Mouse (Mus musculus): ENCODE measurements at regions not wholly inside any gene's neighbourhood (a gene's known extent, or its start where the extent isn't known, plus 50 kb on each side); places are given as distances from the start of the nearest gene placed in this dataset.
A peak's percentile ranks its signal among the peaks of the same experiment; 100 is the strongest.
"Not testable (repeated sequence)": the region's sequence is repeated elsewhere in the genome, so short reads cannot be mapped to it uniquely, and the experiment has no call there.

DNA sequence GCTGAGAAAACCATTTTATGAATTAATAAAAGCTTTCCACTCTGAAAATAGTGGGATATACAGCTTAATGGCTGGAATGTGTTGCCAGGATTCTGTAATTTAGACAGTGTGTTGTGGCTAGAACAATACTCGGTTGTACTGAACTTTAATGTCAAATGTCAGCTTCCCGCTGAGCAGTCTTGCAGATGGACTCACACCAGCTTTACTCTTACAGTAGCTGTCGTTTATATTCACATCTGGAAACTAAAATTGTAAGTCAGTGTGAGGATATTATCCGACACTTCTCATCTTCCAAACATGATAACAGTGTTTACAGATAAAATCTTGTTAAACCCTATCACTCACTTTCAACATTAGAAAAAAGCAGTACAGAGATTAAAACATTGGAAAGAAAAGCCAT lies 328.3 kb upstream of the Gje1 start:
- DNase-seq: no peak

DNA sequence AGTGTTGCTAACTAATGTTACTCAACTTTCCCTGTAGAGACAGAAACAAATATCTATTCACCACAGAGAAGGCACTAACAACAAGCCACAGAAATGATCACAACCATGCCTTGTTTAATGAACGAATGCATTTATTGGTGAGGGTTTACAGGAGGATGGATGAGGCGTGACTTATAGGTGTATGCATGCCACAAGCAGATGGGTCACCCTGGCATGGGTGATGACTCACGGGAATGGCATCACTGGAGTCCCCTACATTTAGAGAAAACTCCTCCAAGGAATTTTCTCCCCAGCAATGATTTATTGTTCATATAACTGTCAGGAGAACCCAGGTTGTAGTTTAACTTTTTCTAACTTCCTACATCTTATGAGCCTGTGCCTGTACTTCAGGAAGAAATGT lies 319.6 kb upstream of the Gje1 start:
- DNase-seq: no peak

DNA sequence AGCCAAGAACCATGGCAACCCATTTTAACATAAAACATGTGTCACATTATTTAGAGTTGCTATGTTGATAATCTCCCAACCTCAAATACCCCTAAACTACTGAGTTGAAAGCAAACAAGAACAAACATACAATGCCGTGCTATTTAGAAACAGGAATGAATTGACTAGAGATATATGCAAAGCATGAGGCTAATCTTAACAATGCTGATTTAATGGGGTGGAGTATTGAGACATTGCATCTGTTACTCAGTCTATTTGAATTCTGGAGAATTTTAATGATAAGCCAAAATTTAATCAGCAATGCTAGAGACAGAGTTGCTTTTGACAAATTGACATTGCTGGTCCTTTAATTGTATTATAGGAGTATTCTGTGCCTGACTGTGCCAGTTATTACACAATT lies 313.5 kb upstream of the Gje1 start:
- no peak for DNase-seq

DNA sequence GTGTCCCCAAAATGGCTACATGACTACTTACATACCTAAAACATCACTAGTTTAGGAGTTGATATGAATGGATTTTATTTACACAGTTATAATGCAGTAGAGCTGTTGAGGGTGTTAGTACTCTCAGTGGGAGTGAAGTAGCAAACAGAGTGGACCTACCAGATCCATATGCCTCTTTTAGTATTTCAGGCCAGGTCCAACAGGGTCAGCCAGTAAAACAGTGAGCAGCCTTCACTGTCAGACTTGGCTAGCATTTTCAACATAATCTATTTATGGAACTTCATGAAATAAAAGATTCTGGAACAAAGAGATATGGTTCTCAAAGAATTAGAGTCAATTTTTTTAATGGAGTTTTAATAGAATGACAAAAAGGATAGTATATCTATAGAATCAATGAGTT lies 311.1 kb upstream of the Gje1 start:
- no peak for DNase-seq

DNA sequence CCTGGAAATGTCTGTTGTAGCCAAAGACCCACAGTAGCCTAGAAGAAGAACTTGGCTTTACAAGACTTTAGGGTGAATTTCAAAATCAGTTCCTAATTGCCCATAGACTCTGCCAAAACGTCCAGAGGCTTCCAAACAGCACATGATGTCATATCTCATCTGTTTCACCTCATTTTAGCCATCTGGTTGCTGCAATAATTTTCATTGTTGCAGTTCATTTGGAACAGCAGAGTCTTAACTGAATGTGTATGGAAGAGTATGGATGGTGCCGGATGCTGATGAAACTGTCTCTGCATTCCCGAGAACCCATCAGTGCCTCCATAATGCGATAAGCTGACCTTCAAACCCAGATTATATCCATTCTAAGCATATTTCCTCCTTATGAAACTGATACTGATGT lies 295.9 kb upstream of the Gje1 start:
- no peak for DNase-seq

DNA sequence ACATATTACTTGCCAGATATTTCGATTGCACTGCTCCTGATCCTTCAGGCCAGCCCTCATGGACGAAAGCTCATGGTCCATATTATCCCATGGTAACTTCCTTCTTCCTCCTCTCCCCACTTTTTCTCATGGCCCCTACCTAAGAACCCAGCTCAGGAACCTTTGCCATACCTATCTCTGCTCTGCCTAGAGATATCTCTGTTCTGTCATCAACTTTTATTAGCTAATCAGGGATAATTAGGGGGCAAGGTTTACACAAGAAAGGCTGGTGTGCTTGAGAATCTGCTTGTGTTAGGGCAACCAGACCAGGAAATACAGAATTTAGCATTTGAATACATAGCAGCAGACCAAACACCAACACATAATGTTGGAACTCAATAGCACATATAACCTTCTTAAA lies 278.4 kb upstream of the Gje1 start:
- no peak for DNase-seq

DNA sequence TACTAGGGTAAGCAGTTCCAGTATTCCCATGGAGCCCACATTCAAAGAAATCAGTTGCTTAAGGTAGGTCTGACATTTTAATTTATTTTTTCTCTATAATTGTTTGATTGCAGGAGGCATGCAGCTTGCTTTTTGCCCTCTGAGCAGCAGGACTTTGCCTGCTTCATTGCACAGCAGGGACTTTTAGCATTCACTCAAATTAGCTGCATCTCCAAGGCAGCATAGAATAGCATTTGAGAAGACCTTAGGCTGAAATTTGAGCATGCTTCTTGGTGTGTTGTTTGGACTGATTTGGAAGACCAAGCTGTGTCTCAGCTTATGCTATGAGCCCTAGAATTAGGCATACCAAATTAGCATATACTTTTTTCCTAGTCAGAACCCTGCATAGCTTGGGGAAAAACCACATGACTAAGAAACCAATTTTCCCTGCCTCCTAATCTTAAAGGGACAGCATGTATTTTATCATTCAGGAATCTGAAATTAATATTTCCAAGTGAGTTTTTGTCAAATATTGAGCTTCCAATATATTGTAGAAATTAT lies 271.7 kb upstream of the Gje1 start:
- no peak for DNase-seq

DNA sequence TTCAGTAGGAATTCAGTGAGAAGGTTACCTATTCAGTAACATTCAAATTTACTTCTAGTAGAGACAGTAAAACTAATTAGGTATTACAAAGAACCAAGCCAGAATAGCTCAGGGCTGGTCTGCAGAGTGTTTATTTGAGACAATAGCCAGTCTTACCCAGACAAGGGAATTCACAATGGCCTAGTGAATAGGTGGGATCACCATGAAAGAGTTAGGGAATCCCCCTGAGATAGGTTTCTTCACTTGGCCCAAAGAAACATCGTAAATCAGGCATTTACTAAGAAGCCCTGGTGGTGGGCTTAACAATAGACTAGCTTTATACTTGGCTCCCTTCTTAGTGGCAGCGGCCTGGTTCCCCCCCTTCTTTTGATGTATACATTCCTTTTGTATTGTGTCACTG lies 268.6 kb upstream of the Gje1 start:
- DNase-seq: not testable (repeated sequence)

DNA sequence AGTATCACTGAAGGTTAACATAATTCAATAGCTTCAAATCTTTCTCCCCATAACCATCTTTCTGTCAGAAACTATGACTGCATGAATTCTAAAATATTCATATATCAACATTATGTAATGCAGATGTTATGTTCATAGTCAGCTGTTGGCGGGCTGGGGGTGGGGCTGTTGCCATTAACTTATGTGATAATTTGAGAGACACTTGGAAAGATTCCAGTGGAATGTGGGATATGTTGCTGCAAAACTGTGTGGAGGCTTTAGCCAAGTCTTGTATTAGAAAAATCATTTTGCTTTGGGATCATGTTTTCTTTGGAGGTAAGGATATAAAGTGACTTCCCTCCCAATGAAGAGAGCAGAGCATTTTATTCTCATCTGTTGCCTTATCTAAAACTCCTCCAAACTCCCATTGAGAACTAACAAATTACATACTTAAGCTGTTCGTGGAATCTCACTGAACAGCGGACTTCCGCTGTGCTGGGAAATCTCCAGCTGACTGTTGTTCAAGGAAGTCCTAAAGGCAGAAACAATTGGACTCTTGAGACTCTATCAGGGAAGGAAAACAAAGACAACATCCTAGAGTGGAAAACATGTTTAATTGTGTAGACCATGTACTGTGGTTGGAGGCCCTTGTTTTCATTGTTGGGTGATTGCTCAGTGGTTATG lies 260.2 kb upstream of the Gje1 start:
- DNase-seq: peak; percentile 4

DNA sequence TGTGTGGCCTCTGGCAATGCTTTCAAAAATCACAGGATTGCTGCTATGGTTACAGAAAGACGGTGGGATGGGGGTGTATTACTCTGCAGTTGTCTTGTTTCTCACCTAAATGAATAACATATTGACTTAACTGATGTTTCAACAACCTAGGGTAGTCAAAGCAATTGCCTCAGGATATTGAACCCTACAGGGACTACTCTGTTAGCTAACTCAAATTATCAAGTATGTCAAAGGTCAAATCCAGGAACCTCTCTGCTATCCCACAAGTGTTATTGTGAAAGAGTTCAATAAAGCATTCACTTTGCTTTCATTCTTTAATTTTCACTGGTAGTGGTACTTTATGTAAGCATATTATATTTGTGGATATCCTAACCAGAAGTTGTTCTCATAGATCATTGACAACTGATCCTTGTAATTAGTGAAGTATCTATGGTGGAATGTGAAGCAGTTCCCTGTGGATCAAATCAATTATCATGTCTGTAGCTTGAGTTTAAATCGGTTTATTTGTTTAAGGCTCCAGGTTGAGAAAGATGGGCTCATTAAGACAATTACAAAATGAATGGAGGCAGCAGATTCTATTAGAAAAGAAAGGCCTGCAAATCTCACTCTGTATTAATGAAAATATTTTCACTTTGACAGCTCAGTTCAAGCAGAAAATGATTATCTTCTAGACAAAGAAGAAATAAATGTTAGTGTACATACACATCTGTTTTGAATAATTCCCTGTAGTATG lies 259.4 kb upstream of the Gje1 start:
- peak; percentile 14 for DNase-seq

DNA sequence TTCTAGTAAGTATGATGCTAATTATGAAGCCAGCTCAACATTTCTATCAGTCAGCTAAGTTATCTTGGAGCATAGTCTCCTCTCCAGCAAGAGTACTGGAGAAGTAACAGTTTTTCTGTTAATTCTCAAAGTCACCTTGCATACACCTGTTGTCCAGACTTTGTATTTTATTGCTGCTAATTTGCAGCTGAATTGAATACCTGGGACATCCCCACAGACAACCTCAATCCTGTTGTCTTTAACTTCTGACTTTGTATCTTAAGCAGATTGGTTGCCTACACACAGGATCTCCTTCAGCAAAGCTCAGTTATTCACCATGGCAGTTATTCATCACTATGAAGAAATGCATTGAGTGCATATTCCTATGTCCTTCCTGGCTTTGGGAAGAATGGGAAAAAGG lies 251.7 kb upstream of the Gje1 start:
- no peak for DNase-seq

DNA sequence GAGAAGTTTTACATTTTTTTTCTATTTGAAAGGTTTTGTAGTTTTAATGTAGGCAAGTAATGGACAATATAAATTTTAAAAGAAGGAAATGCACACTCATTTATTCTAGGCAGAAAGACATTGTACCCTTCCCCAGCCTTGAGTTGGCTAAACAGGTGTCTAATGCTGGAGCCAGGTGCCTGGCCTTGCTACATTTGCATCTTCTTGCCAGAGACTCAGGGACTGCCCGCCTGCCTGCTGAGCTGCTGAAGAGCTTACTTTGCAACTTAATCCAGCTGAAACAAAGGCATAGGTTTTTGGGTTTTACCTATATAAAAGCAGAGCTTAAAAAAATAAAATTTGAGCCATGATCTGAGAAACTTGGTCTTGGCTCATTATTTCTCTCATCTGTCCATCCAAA lies 249.6 kb upstream of the Gje1 start:
- DNase-seq: no peak

DNA sequence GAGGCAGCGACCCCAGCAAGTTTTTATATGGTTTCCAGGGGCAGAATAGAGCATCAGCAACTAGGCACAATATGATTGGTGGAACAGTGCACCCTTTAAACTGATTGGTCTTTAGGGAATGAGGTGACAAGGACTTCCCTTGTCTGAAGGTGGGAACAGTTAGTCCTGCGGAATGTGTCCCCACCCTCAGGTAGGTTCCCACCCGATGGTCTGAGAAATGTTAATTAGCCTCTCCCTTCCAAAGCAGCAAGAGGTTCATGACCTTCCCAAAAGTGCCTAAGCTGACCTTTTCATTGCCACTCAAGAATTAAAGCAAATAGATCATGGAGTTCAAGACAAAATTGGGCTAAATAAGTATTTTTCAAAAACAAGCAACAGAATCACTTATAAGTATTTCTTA lies 248.8 kb upstream of the Gje1 start:
- DNase-seq: not testable (repeated sequence)

DNA sequence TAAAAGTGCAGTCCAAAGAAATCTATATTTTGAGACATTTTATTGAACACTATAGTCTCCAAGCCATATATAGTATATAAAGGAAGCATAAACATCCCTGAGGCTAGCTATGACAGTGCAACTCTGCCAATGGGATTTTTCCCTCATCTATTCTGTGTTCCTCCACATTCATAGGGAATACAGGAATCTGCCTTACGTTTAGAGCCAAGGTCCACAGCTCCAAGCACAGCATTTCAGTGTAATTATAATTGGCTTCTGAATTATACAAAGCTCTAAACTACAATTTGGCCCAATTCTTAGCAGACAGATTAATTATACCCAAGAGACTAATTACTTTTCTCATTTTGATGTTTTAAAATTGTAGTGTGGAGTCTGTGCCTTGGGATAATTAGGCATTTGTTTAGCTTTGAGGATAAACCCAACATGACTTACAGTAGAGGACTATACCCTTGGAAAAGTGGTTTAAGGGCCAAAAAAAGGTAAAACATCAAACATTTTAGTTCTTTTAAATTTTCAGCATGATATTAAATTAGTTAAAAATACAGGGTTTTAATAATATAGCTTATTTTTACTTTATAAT lies 235.0 kb upstream of the Gje1 start:
- DNase-seq: no peak

DNA sequence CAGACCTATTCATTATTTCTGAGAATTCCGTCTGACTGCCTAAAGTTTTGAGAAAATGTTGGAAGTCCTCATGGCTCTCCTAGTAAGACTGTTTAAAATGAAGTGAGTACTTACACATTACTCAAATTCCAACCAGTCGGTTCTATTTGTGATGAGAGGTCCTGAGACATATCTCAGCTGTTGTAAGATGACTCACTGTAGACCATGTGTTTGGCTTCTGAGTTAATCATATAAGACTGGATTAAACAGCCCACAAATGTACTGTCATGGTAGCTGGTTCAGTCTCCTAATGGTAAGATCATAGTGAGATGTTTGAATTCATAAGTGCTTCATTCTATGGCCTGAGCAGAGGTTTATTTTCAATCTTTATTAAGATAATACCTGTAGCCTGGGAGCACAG lies 223.9 kb upstream of the Gje1 start:
- no peak for DNase-seq

Measured in embryo, embryonic 11 days (tissue).